Mouse (Mus musculus): Measurements from ENCODE around the gene AI464131.
A peak's percentile ranks its signal among the peaks of the same experiment; 100 is the strongest.

The AI464131 gene

GRCm38 (mm10) chr4:41504325-41504724 is 1.4 kb upstream of the AI464131 start:
- no peak for DNase-seq (ENCODE audit: low spot score)

- no peak for DNase-seq (ENCODE audit: low spot score)
These were observed 520 bp downstream of the AI464131 start for GRCm38 (mm10) chr4:41502171-41502940.

GRCm38 (mm10) chr4:41500787-41501186 is 2.1 kb downstream of the AI464131 start:
- DNase-seq (ENCODE audit: low spot score): no peak

- DNase-seq (ENCODE audit: low spot score): no peak
These were observed 3.3 kb downstream of the AI464131 start for GRCm38 (mm10) chr4:41499619-41500018.

- no peak for DNase-seq (ENCODE audit: low spot score)
These were observed 3.9 kb downstream of the AI464131 start for GRCm38 (mm10) chr4:41498921-41499391.

- DNase-seq (ENCODE audit: low spot score): no peak
These were observed 4.7 kb downstream of the AI464131 start for GRCm38 (mm10) chr4:41497995-41498845.

- no peak for DNase-seq (ENCODE audit: low spot score)
These were observed 5.3 kb downstream of the AI464131 start for GRCm38 (mm10) chr4:41497579-41497978.

- no peak for DNase-seq (ENCODE audit: low spot score)
These were observed 5.8 kb downstream of the AI464131 start for GRCm38 (mm10) chr4:41497046-41497445.

- DNase-seq (ENCODE audit: low spot score): no peak
These were observed 7.0 kb downstream of the AI464131 start for GRCm38 (mm10) chr4:41495850-41496249.

GRCm38 (mm10) chr4:41495076-41495475 is 7.8 kb downstream of the AI464131 start:
- DNase-seq (ENCODE audit: low spot score): no peak

- no peak for DNase-seq (ENCODE audit: low spot score)
These were observed 8.5 kb downstream of the AI464131 start for GRCm38 (mm10) chr4:41494378-41494777.

GRCm38 (mm10) chr4:41493464-41494116 is 9.3 kb downstream of the AI464131 start:
- DNase-seq (ENCODE audit: low spot score): no peak

GRCm38 (mm10) chr4:41492951-41493350 is 9.9 kb downstream of the AI464131 start:
- no peak for DNase-seq (ENCODE audit: low spot score)

- peak; percentile 45 for DNase-seq (ENCODE audit: low spot score)
These were observed 21.3 kb downstream of the AI464131 start for GRCm38 (mm10) chr4:41481601-41482017.

GRCm38 (mm10) chr4:41480254-41480653 is 22.6 kb downstream of the AI464131 start:
- peak; percentile 69 for DNase-seq (ENCODE audit: low spot score)

- DNase-seq (ENCODE audit: low spot score): peak; percentile 54
These were observed 23.4 kb downstream of the AI464131 start for GRCm38 (mm10) chr4:41479456-41479804.

- no peak for DNase-seq (ENCODE audit: low spot score)
These were observed 24.0 kb downstream of the AI464131 start for GRCm38 (mm10) chr4:41478751-41479455.

GRCm38 (mm10) chr4:41477648-41478160 is 25.2 kb downstream of the AI464131 start:
- no peak for DNase-seq (ENCODE audit: low spot score)

GRCm38 (mm10) chr4:41471384-41471689 is 31.5 kb downstream of the AI464131 start:
- DNase-seq (ENCODE audit: low spot score): no peak

GRCm38 (mm10) chr4:41470684-41471383 is 32.0 kb downstream of the AI464131 start:
- DNase-seq (ENCODE audit: low spot score): no peak

- DNase-seq (ENCODE audit: low spot score): no peak
These were observed 32.7 kb downstream of the AI464131 start for GRCm38 (mm10) chr4:41470051-41470683.

All from ovary, adult 18-20 months (tissue).